Mouse (Mus musculus) intestine, embryonic 15.5 days (tissue): Measurements from ENCODE around the gene Mvk. TPM values are rescaled to one million over a fixed set of nuclear protein-coding genes. Genes with fewer than 3 reads are reported as not detected.
A peak's percentile ranks its signal among the peaks of the same experiment; 100 is the strongest.

Experiments used
- ATAC-seq: fragments of 200-750 bp; cut with Nextera tagmentation; 2 replicates; pipeline ENCODE4 v1.8.0; 2017; ENCODE audit warnings: moderate TSS enrichment, moderate library complexity
- H3K27ac ChIP-seq: fragments of 300-500 bp; sonication (generic); 2 replicates; pipeline ENCODE4 v1.5.1; 2015; ENCODE audit warnings: mild to moderate bottlenecking, inconsistent platforms
- H3K27me3 ChIP-seq: fragments of 300-500 bp; sonication (generic); replicated peaks from 2 replicates; pipeline ENCODE4 v1.6.1; 2015; ENCODE audit warnings: inconsistent platforms
- H3K36me3 ChIP-seq: fragments of 300-500 bp; sonication (generic); 2 replicates; pipeline ENCODE4 v1.6.1; 2015; ENCODE audit warnings: inconsistent platforms
- H3K4me1 ChIP-seq: fragments of 300-500 bp; sonication (generic); replicated peaks from 2 replicates; pipeline ENCODE4 v1.6.1; 2015; ENCODE audit warnings: inconsistent platforms
- H3K4me2 ChIP-seq: fragments of 300-500 bp; sonication (generic); replicated peaks from 2 replicates; pipeline ENCODE4 v1.6.1; 2015; ENCODE audit warnings: mild to moderate bottlenecking, inconsistent platforms
- H3K4me3 ChIP-seq: fragments of 300-500 bp; sonication (generic); replicated peaks from 2 replicates; pipeline ENCODE4 v1.5.1; 2015; ENCODE audit warnings: inconsistent platforms
- H3K9ac ChIP-seq: fragments of 300-500 bp; sonication (generic); 2 replicates; pipeline ENCODE4 v1.6.1; 2015; ENCODE audit warnings: inconsistent platforms
- H3K9me3 ChIP-seq: fragments of 300-500 bp; sonication (generic); 2 replicates; pipeline ENCODE4 v1.6.1; 2016; ENCODE audit warnings: inconsistent platforms
- WGBS: fragments of 180-500 bp; shearing (Covaris S2); methylation state at CpG from one replicate; pipeline ENCODE4 v1.1.7; 2015; 5-methylcytosine and 5-hydroxymethylcytosine counted together
- polyA plus RNA-seq: library from polyadenylated mRNA; unstranded; fragments of >200 nt; fragmentation: Nextera tagmentation; extraction: Ambion mirVana; gene quantifications from 2 replicates; pipeline ENCODE4 v1.2.1, GENCODE M21; 2015

Gene Mvk
- polyA plus RNA-seq, 1 experiment from 2014 or later: 59.8 TPM

DNA sequence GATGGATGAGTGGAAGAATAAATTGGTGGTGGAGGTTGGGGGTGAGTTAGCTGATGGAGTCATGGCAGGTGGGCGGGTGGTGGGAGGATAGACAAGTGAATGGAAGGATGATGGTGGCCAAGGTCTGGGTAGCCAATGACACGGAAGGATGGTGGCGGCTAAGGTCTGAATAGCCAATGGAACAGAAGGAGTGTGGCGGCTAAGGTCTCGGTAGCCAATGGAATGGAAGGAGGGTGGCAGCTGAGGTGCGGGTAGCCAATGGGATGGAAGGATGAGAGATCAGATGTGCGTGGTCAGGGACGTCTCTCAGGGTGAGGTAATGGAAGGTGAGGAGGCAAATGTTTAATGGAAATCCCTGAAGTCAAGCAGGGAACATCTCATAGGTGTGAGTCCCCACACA lies 46.2 kb downstream of the Mvk start:
- no peaks in the 10 kb centered on the region for H3K4me1 ChIP-seq
- H3K4me3 ChIP-seq: no peak overlapping the region
- H3K9me3 ChIP-seq: no peaks in the 10 kb centered on the region
- H3K9ac ChIP-seq: no peak overlapping the region
- no peak for ATAC-seq
- no peak overlapping the region for H3K27ac ChIP-seq
- no peaks in the 10 kb centered on the region for H3K36me3 ChIP-seq
- 94% methylated on average over 8 of the region's 8 CpGs for WGBS
- H3K27me3 ChIP-seq: no peaks in the 10 kb centered on the region
- H3K4me2 ChIP-seq: no peak overlapping the region

DNA sequence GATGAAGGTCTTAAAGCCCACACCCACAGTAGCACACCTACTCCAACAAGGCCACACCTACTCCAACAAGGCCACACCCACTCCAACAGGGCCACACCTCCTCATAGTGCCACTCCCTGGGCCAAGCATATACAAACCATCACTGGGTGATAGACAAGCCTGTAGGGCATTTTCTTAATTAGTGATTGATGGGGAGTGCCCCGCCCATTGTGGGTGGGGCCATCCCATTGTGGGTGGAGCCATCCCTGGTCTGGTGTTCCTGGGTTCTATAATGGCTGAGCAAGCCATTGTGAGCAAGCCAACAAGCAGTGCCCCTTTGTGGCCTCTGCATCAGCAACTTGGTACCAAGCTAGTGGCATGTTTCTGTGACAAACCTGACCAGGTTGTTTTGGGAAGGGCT lies 50.7 kb downstream of the Mvk start:
- ATAC-seq: no peak
- 35% methylated on average over 1 of the region's 1 CpGs for WGBS
- H3K27ac ChIP-seq: no peak overlapping the region

DNA sequence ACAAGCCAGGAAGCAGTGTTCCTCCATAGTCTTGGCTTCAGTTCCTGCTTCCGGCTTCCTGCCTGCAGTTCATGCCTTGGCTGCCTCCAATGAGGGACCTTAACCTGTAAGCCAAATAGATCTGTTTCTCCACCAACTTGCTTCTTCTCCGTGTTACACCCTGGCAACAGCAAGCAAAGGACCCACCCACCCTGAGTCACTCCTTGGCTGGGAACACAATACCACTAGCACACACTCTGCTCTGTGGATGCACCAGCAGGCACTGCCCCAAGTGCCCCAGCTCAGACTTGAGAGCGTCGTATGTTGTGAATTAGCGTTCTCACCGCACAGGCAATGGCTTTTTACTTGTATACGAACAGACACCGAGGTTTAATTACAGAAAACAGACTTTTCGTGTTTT lies 57.2 kb downstream of the Mvk start:
- no peak for ATAC-seq
- 73% methylated on average over 9 of the region's 9 CpGs for WGBS

More for the DNA sequence above, 50.7 kb downstream of the Mvk start:
- no peaks in the 10 kb centered on the region for H3K4me1 ChIP-seq
- no peak overlapping the region for H3K9ac ChIP-seq
- no peaks in the 10 kb centered on the region for H3K27me3 ChIP-seq
- H3K36me3 ChIP-seq: no peaks in the 10 kb centered on the region
- no peak overlapping the region for H3K4me2 ChIP-seq
- H3K4me3 ChIP-seq: no peak overlapping the region
- no peaks in the 10 kb centered on the region for H3K9me3 ChIP-seq

GRCm38 (mm10) chr5:114504826-114505225 lies 60.8 kb downstream of the Mvk start:
- WGBS: 59% methylated on average over 6 of the region's 6 CpGs
- no peak overlapping the region for H3K4me2 ChIP-seq
- H3K4me1 ChIP-seq: peaks cover 11% of the 10 kb centered on the region; the same call in 1 of the 2 replicates
- H3K36me3 ChIP-seq: no peaks in the 10 kb centered on the region
- H3K4me3 ChIP-seq: no peak overlapping the region
- no peaks in the 10 kb centered on the region for H3K9me3 ChIP-seq
- no peak overlapping the region for H3K9ac ChIP-seq
- no peak overlapping the region for H3K27ac ChIP-seq
- no peak for ATAC-seq
- H3K27me3 ChIP-seq: no peaks in the 10 kb centered on the region

More for the DNA sequence above, 57.2 kb downstream of the Mvk start:
- Histone ChIP-seq H3K36me3 (no peaks in the 10 kb centered on the region), H3K4me1 (no peaks in the 10 kb centered on the region), H3K4me3 (no peak overlapping the region), H3K27ac (no peak overlapping the region), H3K4me2 (no peak overlapping the region), H3K9me3 (no peaks in the 10 kb centered on the region), H3K27me3 (no peaks in the 10 kb centered on the region), H3K9ac (no peak overlapping the region)

- ATAC-seq: no peak
- WGBS: 53% methylated on average over 14 of the region's 14 CpGs
Observed at GRCm38 (mm10) chr5:114505260-114506085, 61.4 kb downstream of the Mvk start.

GRCm38 (mm10) chr5:114507394-114507793 lies 63.3 kb downstream of the Mvk start:
- H3K27ac ChIP-seq: no peak overlapping the region
- 63% methylated on average over 12 of the region's 12 CpGs for whole genome bisulfite sequencing
- H3K4me2 ChIP-seq: no peak overlapping the region
- H3K4me1 ChIP-seq: peaks cover 11% of the 10 kb centered on the region; the same call in 1 of the 2 replicates
- no peak overlapping the region for H3K9ac ChIP-seq
- H3K36me3 ChIP-seq: no peaks in the 10 kb centered on the region
- H3K27me3 ChIP-seq: no peaks in the 10 kb centered on the region
- no peaks in the 10 kb centered on the region for H3K9me3 ChIP-seq
- H3K4me3 ChIP-seq: no peak overlapping the region
- peak; percentile 56; the same call in 1 of the 2 replicates for ATAC-seq

More at GRCm38 (mm10) chr5:114505260-114506085, 61.4 kb downstream of the Mvk start:
- H3K27ac ChIP-seq: no peak overlapping the region
- H3K4me1 ChIP-seq: peaks cover 11% of the 10 kb centered on the region; the same call in 1 of the 2 replicates
- no peaks in the 10 kb centered on the region for H3K9me3 ChIP-seq
- H3K36me3 ChIP-seq: no peaks in the 10 kb centered on the region
- no peak overlapping the region for H3K4me2 ChIP-seq
- no peaks in the 10 kb centered on the region for H3K27me3 ChIP-seq
- H3K4me3 ChIP-seq: no peak overlapping the region
- H3K9ac ChIP-seq: no peak overlapping the region

DNA sequence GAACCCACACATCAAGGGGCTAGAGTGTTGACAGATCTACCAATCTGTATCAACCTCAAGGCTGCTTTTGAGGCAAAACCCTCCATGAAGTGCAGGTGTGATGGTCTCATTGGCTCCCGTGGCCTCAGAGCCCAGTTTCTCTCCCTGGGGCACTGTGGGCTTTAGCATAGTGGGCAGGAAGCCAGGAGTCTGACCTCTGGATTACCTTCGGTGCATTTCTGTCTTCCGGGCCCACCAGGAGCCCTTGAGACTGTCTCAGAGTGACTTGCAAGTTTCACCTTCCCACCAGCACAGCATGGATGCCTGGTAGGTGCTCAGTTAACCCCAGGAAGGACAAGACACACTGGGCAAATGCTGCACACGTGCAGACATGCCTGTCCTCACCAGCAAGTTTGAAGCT lies 63.9 kb downstream of the Mvk start:
- no peak overlapping the region for H3K4me3 ChIP-seq
- H3K9me3 ChIP-seq: no peaks in the 10 kb centered on the region
- H3K4me2 ChIP-seq: no peak overlapping the region
- H3K27ac ChIP-seq: no peak overlapping the region
- no peaks in the 10 kb centered on the region for H3K36me3 ChIP-seq
- peaks cover 11% of the 10 kb centered on the region; the same call in 1 of the 2 replicates for H3K4me1 ChIP-seq
- 51% methylated on average over 4 of the region's 4 CpGs for WGBS
- no peak for ATAC-seq
- H3K27me3 ChIP-seq: no peaks in the 10 kb centered on the region
- H3K9ac ChIP-seq: no peak overlapping the region

DNA sequence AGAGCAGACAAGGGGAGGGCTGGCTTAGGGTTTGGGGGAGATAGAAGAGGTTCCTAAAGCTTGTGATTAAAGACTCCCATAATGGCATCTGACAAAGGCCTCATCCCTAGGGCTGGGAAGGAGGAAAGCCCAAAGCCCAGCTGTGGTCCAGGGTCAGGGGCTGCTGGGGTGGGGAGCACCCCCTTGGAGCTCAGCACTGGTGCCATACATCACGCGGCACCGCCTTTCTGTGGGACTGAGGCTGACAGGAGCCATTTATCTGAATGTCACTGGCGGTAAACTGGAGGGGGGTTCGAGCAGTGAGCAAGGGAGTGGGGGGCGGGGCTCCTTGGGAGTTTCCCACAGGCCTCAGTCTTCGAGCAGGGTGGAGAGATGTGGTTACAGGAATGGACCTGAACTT lies 65.4 kb downstream of the Mvk start:
- 59% methylated on average over 7 of the region's 7 CpGs for WGBS
- Histone ChIP-seq H3K4me2 (no peak overlapping the region), H3K27me3 (no peaks in the 10 kb centered on the region), H3K27ac (no peak overlapping the region), H3K4me1 (peaks cover 16% of the 10 kb centered on the region; the same call in 1 of the 2 replicates), H3K9me3 (no peaks in the 10 kb centered on the region), H3K4me3 (no peak overlapping the region), H3K36me3 (no peaks in the 10 kb centered on the region), H3K9ac (no peak overlapping the region)
- ATAC-seq: no peak

Other genes starting within 250 kb of the Mvk start
- not detected in 2 replicates for gene Foxn4, start 170.5 kb upstream of the Mvk start, polyA plus RNA-seq
- 3.4 and 3.9 TPM in 2 replicates for gene Myo1h, start 155.1 kb upstream of the Mvk start, polyA plus RNA-seq
- gene Kctd10, start 63.8 kb upstream of the Mvk start, polyA plus RNA-seq: 116 and 119 TPM in 2 replicates
- gene Ube3b, start 63.7 kb upstream of the Mvk start, polyA plus RNA-seq: 35.7 and 39.3 TPM in 2 replicates
- gene Mmab, start 209 bp upstream of the Mvk start, polyA plus RNA-seq: 31.5 and 33.7 TPM in 2 replicates
- 5.1 and 6.2 TPM in 2 replicates for gene Fam222a, start 123.7 kb downstream of the Mvk start, polyA plus RNA-seq
- gene Trpv4, start 214.2 kb downstream of the Mvk start, polyA plus RNA-seq: 0.92 and 1.0 TPM in 2 replicates
- 99.7 and 103 TPM in 2 replicates for gene Gltp, start 246.7 kb downstream of the Mvk start, polyA plus RNA-seq